Mouse (Mus musculus) heart, postnatal 0 days (tissue): ENCODE measurements around the gene Depdc1a.

Experiments used
- CTCF ChIP-seq: IDR thresholded peaks from 2 replicates; pipeline ENCODE4 v1.5.1; 2016; ENCODE audit warnings: antibody characterized with exemption, control low read depth, low read depth
- EP300 ChIP-seq: IDR thresholded peaks from 2 replicates; pipeline ENCODE4 v1.6.1; 2016; ENCODE audit warnings: antibody characterized with exemption, low read depth

- TF ChIP-seq EP300 (no peak), CTCF (no peak)
These were observed 19.8 kb upstream of the Depdc1a start for GRCm38 (mm10) chr3:159475465-159475864.
